Mouse (Mus musculus) bone marrow macrophage, adult 2 months (primary cell): ENCODE measurements around the gene Rfx7. TPM values are rescaled to one million over a fixed set of nuclear protein-coding genes. Genes with fewer than 3 reads are reported as not detected.

Source experiments
- H3K27ac ChIP-seq: 2 replicates; pipeline ENCODE4 v1.5.1; 2012; ENCODE audit warnings: low read depth, low read length; ENCODE audit not compliant: insufficient read depth
- H3K4me1 ChIP-seq: 2 replicates; pipeline ENCODE4 v1.6.1; 2012; ENCODE audit warnings: low read length; ENCODE audit not compliant: control insufficient read depth, insufficient read depth
- H3K4me3 ChIP-seq: 2 replicates; pipeline ENCODE4 v1.5.1; 2012; ENCODE audit warnings: mild to moderate bottlenecking, low read length, moderate library complexity; ENCODE audit not compliant: insufficient read depth
- CTCF ChIP-seq: IDR thresholded peaks from 2 replicates; pipeline ENCODE4 v1.5.1; 2012; ENCODE audit warnings: low read depth, mild to moderate bottlenecking, low read length, moderate library complexity
- POLR2A ChIP-seq: IDR thresholded peaks from 2 replicates; pipeline ENCODE4 v1.6.1; 2012; ENCODE audit warnings: mild to moderate bottlenecking, low read depth, low read length, borderline replicate concordance
- polyA plus RNA-seq: library from polyadenylated mRNA; stranded (reverse); fragments of >200 nt; gene quantifications from 2 replicates; pipeline ENCODE4 v1.2.4, GENCODE M21; 2012; ENCODE audit not compliant: missing spikeins, insufficient read depth, insufficient read length

Gene Rfx7
- polyA plus RNA-seq: 15.9 and 17.9 TPM in 2 replicates

- Histone ChIP-seq H3K4me3 (peak within 1 kb of the TSS; percentile 95), H3K4me1 (peaks cover 10% of the 10 kb centered on the region), H3K27ac (peak within 1 kb of the TSS; percentile 99)
- TF ChIP-seq POLR2A (no peak), CTCF (no peak)
These were observed at the start of gene Rfx7 for GRCm38 (mm10) chr9:72531996-72532380. Rfx7 (plus strand) TSS chr9:72532240.

GRCm38 (mm10) chr9:72488523-72488922, 43.5 kb upstream of the Rfx7 start:
- no peak for TF ChIP-seq POLR2A
- TF ChIP-seq CTCF: no peak
- peaks cover 5% of the 10 kb centered on the region for H3K4me1 ChIP-seq
- no peak overlapping the region for H3K27ac ChIP-seq
- no peak overlapping the region for H3K4me3 ChIP-seq

- no peak overlapping the region for H3K4me3 ChIP-seq
- no peak for TF ChIP-seq POLR2A
- TF ChIP-seq CTCF: no peak
- peaks cover 9% of the 10 kb centered on the region for H3K4me1 ChIP-seq
- no peak overlapping the region for H3K27ac ChIP-seq
These were observed 42.9 kb upstream of the Rfx7 start for GRCm38 (mm10) chr9:72489131-72489530.

GRCm38 (mm10) chr9:72491559-72492193, 40.4 kb upstream of the Rfx7 start:
- no peak for TF ChIP-seq CTCF
- TF ChIP-seq POLR2A: no peak
- H3K4me3 ChIP-seq: peak overlapping the region; percentile 74
- peak overlapping the region; percentile 58 for H3K27ac ChIP-seq
- peaks cover 9% of the 10 kb centered on the region for H3K4me1 ChIP-seq

GRCm38 (mm10) chr9:72492194-72492565, 39.9 kb upstream of the Rfx7 start, which contains the start of gene Tex9:
Tex9 (minus strand) TSS chr9:72492212.
- Histone ChIP-seq H3K4me1 (peaks cover 9% of the 10 kb centered on the region), H3K27ac (peak within 1 kb of the TSS; percentile 58), H3K4me3 (peak within 1 kb of the TSS; percentile 74)
- no peak for TF ChIP-seq CTCF

GRCm38 (mm10) chr9:72493465-72493864, 38.6 kb upstream of the Rfx7 start:
- H3K4me3 ChIP-seq: no peak overlapping the region
- no peak overlapping the region for H3K27ac ChIP-seq
- TF ChIP-seq POLR2A (no peak), CTCF (no peak)
- peaks cover 9% of the 10 kb centered on the region for H3K4me1 ChIP-seq

GRCm38 (mm10) chr9:72493984-72494685, 37.9 kb upstream of the Rfx7 start:
- Histone ChIP-seq H3K27ac (no peak overlapping the region), H3K4me3 (no peak overlapping the region), H3K4me1 (peaks cover 9% of the 10 kb centered on the region)
- TF ChIP-seq POLR2A (no peak), CTCF (no peak)

- TF ChIP-seq CTCF (no peak), POLR2A (no peak)
- no peak overlapping the region for H3K27ac ChIP-seq
- H3K4me1 ChIP-seq: peaks cover 7% of the 10 kb centered on the region
- no peak overlapping the region for H3K4me3 ChIP-seq
These were observed 35.3 kb upstream of the Rfx7 start for GRCm38 (mm10) chr9:72496691-72497090.

- Histone ChIP-seq H3K4me1 (peaks cover 7% of the 10 kb centered on the region), H3K4me3 (no peak overlapping the region), H3K27ac (no peak overlapping the region)
- TF ChIP-seq POLR2A (no peak), CTCF (no peak)
These were observed 34.9 kb upstream of the Rfx7 start for GRCm38 (mm10) chr9:72497171-72497570.

GRCm38 (mm10) chr9:72512229-72512981, 19.6 kb upstream of the Rfx7 start:
- Histone ChIP-seq H3K4me1 (no peaks in the 10 kb centered on the region), H3K27ac (no peak overlapping the region), H3K4me3 (no peak overlapping the region)
- TF ChIP-seq CTCF (no peak), POLR2A (no peak)
